Mouse (Mus musculus): Measurements from ENCODE around the gene Tapbpl. TPM values are rescaled to one million over a fixed set of nuclear protein-coding genes. Genes with fewer than 3 reads are reported as not detected.

Gene Tapbpl
- polyA plus RNA-seq, 1 experiment from 2014 or later = 9.0 TPM

DNA sequence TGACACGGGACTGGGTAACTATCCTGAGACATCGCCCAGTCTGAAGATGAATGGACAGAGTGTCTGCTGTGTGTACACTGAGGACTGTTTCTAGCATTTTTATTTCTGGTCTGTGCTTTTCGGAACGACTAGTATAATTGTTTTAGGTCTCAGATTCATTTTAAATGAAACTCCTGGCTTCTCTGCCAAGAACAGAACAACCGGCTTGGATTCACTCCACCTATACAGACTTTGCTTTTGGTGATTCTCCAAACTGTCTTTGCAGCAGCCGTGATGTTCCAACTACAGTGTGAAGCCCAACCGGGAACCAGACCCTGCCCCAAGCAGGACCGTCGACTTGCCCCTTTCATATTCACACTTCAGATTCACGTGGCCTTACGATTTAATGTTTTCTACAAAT is 13.8 kb downstream of the Tapbpl start:
- H3K4me3 ChIP-seq (ENCODE audit: low read length) = no peak overlapping the region
- no peak overlapping the region for H3K4me2 ChIP-seq (ENCODE audit: low read depth, low read length)
- no peak overlapping the region for H3K27ac ChIP-seq (ENCODE audit: low read length)
- H3K9ac ChIP-seq (ENCODE audit: low read length) = no peak overlapping the region
- ATAC-seq (ENCODE audit: low read depth) = no peak
- H3K36me3 ChIP-seq (ENCODE audit: control insufficient read depth, insufficient read depth, low read length) = no peaks in the 10 kb centered on the region
- H3K27me3 ChIP-seq (ENCODE audit: control insufficient read depth, insufficient read depth, low read depth, low read length) = peaks cover 2% of the 10 kb centered on the region; the same call in 1 of the 2 replicates
- peaks cover 6% of the 10 kb centered on the region; the same call in 1 of the 2 replicates for H3K4me1 ChIP-seq (replicated peaks; ENCODE audit: control insufficient read depth, insufficient read depth, low read length)
- no peaks in the 10 kb centered on the region for H3K9me3 ChIP-seq (ENCODE audit: control insufficient read depth, low read length)
- WGBS = 77% methylated on average over 11 of the region's 11 CpGs

- H3K4me3 ChIP-seq (ENCODE audit: low read length) = no peak overlapping the region
- peaks cover 6% of the 10 kb centered on the region; the same call in 1 of the 2 replicates for H3K4me1 ChIP-seq (replicated peaks; ENCODE audit: control insufficient read depth, insufficient read depth, low read length)
- WGBS = 74% methylated on average over 2 of the region's 2 CpGs
- H3K9ac ChIP-seq (ENCODE audit: low read length) = no peak overlapping the region
- no peaks in the 10 kb centered on the region for H3K36me3 ChIP-seq (ENCODE audit: control insufficient read depth, insufficient read depth, low read length)
- no peak for ATAC-seq (ENCODE audit: low read depth)
- peaks cover 2% of the 10 kb centered on the region; the same call in 1 of the 2 replicates for H3K27me3 ChIP-seq (ENCODE audit: control insufficient read depth, insufficient read depth, low read depth, low read length)
- no peak overlapping the region for H3K4me2 ChIP-seq (ENCODE audit: low read depth, low read length)
- H3K9me3 ChIP-seq (ENCODE audit: control insufficient read depth, low read length) = no peaks in the 10 kb centered on the region
- H3K27ac ChIP-seq (ENCODE audit: low read length) = no peak overlapping the region
Measured at GRCm38 (mm10) chr6:125216898-125217297, 14.8 kb downstream of the Tapbpl start.

DNA sequence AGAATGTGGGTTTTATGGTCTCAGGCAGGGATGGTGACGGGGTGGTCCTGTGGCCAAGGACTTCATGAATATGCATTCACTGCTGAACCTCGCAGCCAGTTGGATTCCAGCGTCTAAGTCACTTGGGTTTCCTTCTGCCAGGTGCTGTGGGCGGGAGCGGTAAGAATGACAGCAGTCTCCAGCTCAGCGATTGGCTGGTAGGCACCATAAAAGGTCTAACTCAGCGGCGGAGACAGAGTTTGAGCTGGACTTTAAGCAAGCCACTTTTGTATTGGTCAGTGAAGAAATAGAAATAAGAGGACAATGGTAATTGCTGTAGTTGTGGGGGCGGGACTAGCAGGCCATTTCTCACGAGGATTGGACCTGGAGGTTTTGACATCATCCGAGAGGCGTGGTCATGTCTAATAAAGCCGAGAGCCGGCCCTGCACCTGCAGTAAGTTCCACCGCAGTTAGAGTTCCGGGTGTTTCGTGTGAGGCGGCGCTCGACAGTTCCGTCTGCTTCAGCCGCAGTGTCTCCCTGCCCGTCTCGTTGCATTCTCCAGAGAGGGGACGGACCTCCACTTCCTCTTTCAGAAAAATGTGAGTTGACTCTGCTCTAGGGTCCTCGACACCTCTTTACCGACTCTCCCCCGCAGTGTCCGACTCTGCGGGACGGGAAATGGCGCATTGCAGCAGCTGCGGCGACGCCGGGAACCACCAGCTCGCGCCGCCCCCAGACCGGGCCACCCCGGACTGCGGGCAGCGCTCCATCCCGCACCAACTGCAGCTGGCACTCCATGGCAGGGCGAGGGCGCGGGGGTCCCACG is 16.3 kb downstream of the Tapbpl start, which contains the start of gene Vamp1:
Gene Vamp1, plus strand, starts transcription at position 404 of the 807 bp plus-strand sequence.
- Histone ChIP-seq H3K27me3 (ENCODE audit: control insufficient read depth, insufficient read depth, low read depth, low read length) (peaks cover 2% of the 10 kb centered on the region; the same call in 1 of the 2 replicates), H3K4me3 (ENCODE audit: low read length) (peak within 1 kb of the TSS; percentile 78), H3K4me1 (replicated peaks; ENCODE audit: control insufficient read depth, insufficient read depth, low read length) (peaks cover 6% of the 10 kb centered on the region; the same call in 1 of the 2 replicates), H3K9me3 (ENCODE audit: control insufficient read depth, low read length) (no peaks in the 10 kb centered on the region), H3K4me2 (ENCODE audit: low read depth, low read length) (peak within 1 kb of the TSS; percentile 96), H3K9ac (ENCODE audit: low read length) (peak within 1 kb of the TSS; percentile 79), H3K27ac (ENCODE audit: low read length) (peak within 1 kb of the TSS; percentile 72), H3K36me3 (ENCODE audit: control insufficient read depth, insufficient read depth, low read length) (no peaks in the 10 kb centered on the region)
- peak; percentile 97 for ATAC-seq (ENCODE audit: low read depth)
- WGBS = under 1% methylated on average over 48 of the region's 48 CpGs

DNA sequence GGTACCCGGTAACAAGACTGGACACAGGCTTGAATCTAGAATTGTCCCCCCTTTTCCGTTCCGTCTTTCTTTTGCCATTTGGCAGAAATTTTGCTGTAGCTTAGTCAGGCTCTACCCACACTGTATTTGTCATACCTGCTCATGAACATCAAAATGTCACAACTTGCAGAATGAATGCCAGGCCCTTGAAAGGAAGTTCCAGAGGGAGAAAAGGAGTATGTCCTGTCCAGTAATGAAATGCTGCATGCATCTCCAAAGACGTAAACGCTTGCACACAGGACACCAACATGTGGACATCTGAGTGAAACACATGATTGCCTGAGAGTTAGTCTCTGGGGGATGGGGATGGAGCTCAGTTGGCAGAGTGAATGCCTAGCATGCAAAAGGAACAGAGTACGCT is 17.9 kb downstream of the Tapbpl start:
- no peak overlapping the region for H3K4me2 ChIP-seq (ENCODE audit: low read depth, low read length)
- ATAC-seq (ENCODE audit: low read depth) = no peak
- H3K9ac ChIP-seq (ENCODE audit: low read length) = no peak overlapping the region
- H3K4me3 ChIP-seq (ENCODE audit: low read length) = no peak overlapping the region
- H3K9me3 ChIP-seq (ENCODE audit: control insufficient read depth, low read length) = no peaks in the 10 kb centered on the region; the same call in 1 of the 2 replicates
- H3K36me3 ChIP-seq (ENCODE audit: control insufficient read depth, insufficient read depth, low read length) = no peaks in the 10 kb centered on the region
- peaks cover 2% of the 10 kb centered on the region; the same call in 1 of the 2 replicates for H3K27me3 ChIP-seq (ENCODE audit: control insufficient read depth, insufficient read depth, low read depth, low read length)
- peaks cover 6% of the 10 kb centered on the region; the same call in 1 of the 2 replicates for H3K4me1 ChIP-seq (replicated peaks; ENCODE audit: control insufficient read depth, insufficient read depth, low read length)
- H3K27ac ChIP-seq (ENCODE audit: low read length) = no peak overlapping the region
- WGBS = 79% methylated on average over 6 of the region's 6 CpGs

GRCm38 (mm10) chr6:125213129-125213528 is 18.5 kb downstream of the Tapbpl start:
- no peak overlapping the region for H3K4me2 ChIP-seq (ENCODE audit: low read depth, low read length)
- H3K27ac ChIP-seq (ENCODE audit: low read length) = no peak overlapping the region
- H3K4me1 ChIP-seq (replicated peaks; ENCODE audit: control insufficient read depth, insufficient read depth, low read length) = peaks cover 6% of the 10 kb centered on the region; the same call in 1 of the 2 replicates
- peaks cover 2% of the 10 kb centered on the region; the same call in 1 of the 2 replicates for H3K27me3 ChIP-seq (ENCODE audit: control insufficient read depth, insufficient read depth, low read depth, low read length)
- no peak overlapping the region for H3K4me3 ChIP-seq (ENCODE audit: low read length)
- no peaks in the 10 kb centered on the region; the same call in 1 of the 2 replicates for H3K9me3 ChIP-seq (ENCODE audit: control insufficient read depth, low read length)
- ATAC-seq (ENCODE audit: low read depth) = no peak
- WGBS = 66% methylated on average over 6 of the region's 6 CpGs
- no peaks in the 10 kb centered on the region for H3K36me3 ChIP-seq (ENCODE audit: control insufficient read depth, insufficient read depth, low read length)
- no peak overlapping the region for H3K9ac ChIP-seq (ENCODE audit: low read length)

DNA sequence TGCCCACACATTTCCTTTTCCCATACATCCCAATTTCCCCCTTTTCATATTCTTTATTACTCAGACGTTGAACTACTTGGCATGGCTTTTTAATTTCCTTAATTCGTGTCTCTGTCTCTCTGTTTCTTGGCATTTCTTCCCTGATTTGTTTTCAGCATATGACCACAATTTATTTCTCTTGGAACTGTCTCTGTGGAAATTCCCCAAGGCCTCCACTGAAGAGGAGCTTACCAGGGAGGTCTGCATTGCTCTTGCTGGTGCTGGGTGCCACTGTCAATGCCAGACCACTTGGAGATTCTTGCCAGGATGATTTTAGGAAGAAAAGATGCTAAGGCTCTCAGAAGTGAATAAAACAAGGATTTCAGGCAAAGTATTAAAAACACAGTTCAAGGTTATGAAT is 19.0 kb downstream of the Tapbpl start:
- 23% methylated on average over 2 of the region's 2 CpGs for WGBS
- Histone ChIP-seq H3K36me3 (ENCODE audit: control insufficient read depth, insufficient read depth, low read length) (no peaks in the 10 kb centered on the region), H3K27ac (ENCODE audit: low read length) (no peak overlapping the region)

GRCm38 (mm10) chr6:125210436-125210835 is 21.2 kb downstream of the Tapbpl start:
- no peaks in the 10 kb centered on the region for H3K36me3 ChIP-seq (ENCODE audit: control insufficient read depth, insufficient read depth, low read length)
- no peak overlapping the region for H3K4me3 ChIP-seq (ENCODE audit: low read length)
- 76% methylated on average over 1 of the region's 1 CpGs for WGBS
- no peak overlapping the region for H3K4me2 ChIP-seq (ENCODE audit: low read depth, low read length)
- no peak overlapping the region for H3K27ac ChIP-seq (ENCODE audit: low read length)
- peaks cover 2% of the 10 kb centered on the region; the same call in 1 of the 2 replicates for H3K27me3 ChIP-seq (ENCODE audit: control insufficient read depth, insufficient read depth, low read depth, low read length)
- ATAC-seq (ENCODE audit: low read depth) = no peak
- no peak overlapping the region for H3K9ac ChIP-seq (ENCODE audit: low read length)
- H3K4me1 ChIP-seq (replicated peaks; ENCODE audit: control insufficient read depth, insufficient read depth, low read length) = no peaks in the 10 kb centered on the region
- no peaks in the 10 kb centered on the region; the same call in 1 of the 2 replicates for H3K9me3 ChIP-seq (ENCODE audit: control insufficient read depth, low read length)

More for the DNA sequence above, 19.0 kb downstream of the Tapbpl start:
- no peak overlapping the region for H3K4me2 ChIP-seq (ENCODE audit: low read depth, low read length)
- peaks cover 2% of the 10 kb centered on the region; the same call in 1 of the 2 replicates for H3K27me3 ChIP-seq (ENCODE audit: control insufficient read depth, insufficient read depth, low read depth, low read length)
- H3K9me3 ChIP-seq (ENCODE audit: control insufficient read depth, low read length) = no peaks in the 10 kb centered on the region; the same call in 1 of the 2 replicates
- no peak overlapping the region for H3K9ac ChIP-seq (ENCODE audit: low read length)
- H3K4me1 ChIP-seq (replicated peaks; ENCODE audit: control insufficient read depth, insufficient read depth, low read length) = peaks cover 6% of the 10 kb centered on the region; the same call in 1 of the 2 replicates
- ATAC-seq (ENCODE audit: low read depth) = no peak
- H3K4me3 ChIP-seq (ENCODE audit: low read length) = no peak overlapping the region

- WGBS = 81% methylated on average over 5 of the region's 5 CpGs
- no peak overlapping the region for H3K9ac ChIP-seq (ENCODE audit: low read length)
Measured at GRCm38 (mm10) chr6:125197166-125197565, 34.5 kb downstream of the Tapbpl start.

DNA sequence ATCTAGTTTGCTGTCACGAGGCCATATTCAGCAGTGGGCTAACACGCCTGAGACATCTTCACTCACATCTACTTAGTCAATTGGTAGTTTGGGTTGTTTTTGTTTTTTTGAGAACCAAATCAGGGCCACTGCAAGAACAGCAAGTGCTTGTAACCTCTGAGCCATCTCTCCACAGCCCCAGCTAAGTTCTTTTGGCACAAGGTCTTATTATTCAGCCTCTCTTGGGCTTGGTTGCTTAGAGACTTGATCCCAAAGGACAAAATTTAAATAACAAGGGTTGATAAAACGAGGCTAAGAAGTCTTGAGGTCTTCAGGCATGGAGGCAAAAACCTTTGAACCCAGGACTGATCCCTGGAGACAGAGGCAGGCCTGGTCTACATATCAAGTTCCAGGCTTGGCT is 35.4 kb downstream of the Tapbpl start:
- 78% methylated on average over 3 of the region's 3 CpGs for WGBS

More at GRCm38 (mm10) chr6:125197166-125197565, 34.5 kb downstream of the Tapbpl start:
- Histone ChIP-seq H3K4me2 (ENCODE audit: low read depth, low read length) (no peak overlapping the region), H3K4me1 (replicated peaks; ENCODE audit: control insufficient read depth, insufficient read depth, low read length) (peaks cover 9% of the 10 kb centered on the region), H3K27me3 (ENCODE audit: control insufficient read depth, insufficient read depth, low read depth, low read length) (no peaks in the 10 kb centered on the region), H3K27ac (ENCODE audit: low read length) (no peak overlapping the region), H3K36me3 (ENCODE audit: control insufficient read depth, insufficient read depth, low read length) (peaks cover 3% of the 10 kb centered on the region; the same call in 1 of the 2 replicates), H3K4me3 (ENCODE audit: low read length) (no peak overlapping the region), H3K9me3 (ENCODE audit: control insufficient read depth, low read length) (no peaks in the 10 kb centered on the region)
- no peak for ATAC-seq (ENCODE audit: low read depth)

More for the DNA sequence above, 35.4 kb downstream of the Tapbpl start:
- ATAC-seq (ENCODE audit: low read depth) = no peak
- H3K9me3 ChIP-seq (ENCODE audit: control insufficient read depth, low read length) = no peaks in the 10 kb centered on the region
- no peaks in the 10 kb centered on the region for H3K27me3 ChIP-seq (ENCODE audit: control insufficient read depth, insufficient read depth, low read depth, low read length)
- H3K4me2 ChIP-seq (ENCODE audit: low read depth, low read length) = no peak overlapping the region
- peaks cover 9% of the 10 kb centered on the region for H3K4me1 ChIP-seq (replicated peaks; ENCODE audit: control insufficient read depth, insufficient read depth, low read length)
- no peak overlapping the region for H3K4me3 ChIP-seq (ENCODE audit: low read length)
- no peak overlapping the region for H3K27ac ChIP-seq (ENCODE audit: low read length)
- H3K36me3 ChIP-seq (ENCODE audit: control insufficient read depth, insufficient read depth, low read length) = peaks cover 3% of the 10 kb centered on the region; the same call in 1 of the 2 replicates
- H3K9ac ChIP-seq (ENCODE audit: low read length) = no peak overlapping the region

Data from lung, embryonic 16.5 days (tissue).